Mouse (Mus musculus) midbrain, embryonic 14.5 days (tissue): ENCODE results near the gene Gm11444. TPM values are rescaled to one million over a fixed set of nuclear protein-coding genes. Genes with fewer than 3 reads are reported as not detected.
A peak's percentile ranks its signal among the peaks of the same experiment; 100 is the strongest.

Source experiments
- ATAC-seq: fragments of 200-750 bp; cut with Nextera tagmentation; 2 replicates; pipeline ENCODE4 v1.8.0; 2017; ENCODE audit warnings: moderate number of reproducible peaks, moderate library complexity; ENCODE audit not compliant: low FRiP score, low TSS enrichment
- DNase-seq: peaks from one replicate; pipeline ENCODE4 v3.0.0-alpha.2; 2015
- H3K27ac ChIP-seq: fragments of 300-500 bp; sonication (generic); replicated peaks from 2 replicates; pipeline ENCODE4 v1.5.1; 2014; ENCODE audit warnings: mild to moderate bottlenecking, low read depth, low read length, moderate library complexity
- H3K27me3 ChIP-seq: fragments of 300-500 bp; sonication (generic); 2 replicates; pipeline ENCODE4 v1.6.1; 2014; ENCODE audit warnings: low read length, control low read depth, mixed read lengths; ENCODE audit not compliant: control insufficient read depth, insufficient read depth
- H3K36me3 ChIP-seq: fragments of 300-500 bp; sonication (generic); 2 replicates; pipeline ENCODE4 v1.6.1; 2014; ENCODE audit warnings: low read length, control low read depth; ENCODE audit not compliant: control insufficient read depth, insufficient read depth
- H3K4me1 ChIP-seq: fragments of 300-500 bp; sonication (generic); 2 replicates; pipeline ENCODE4 v1.6.1; 2014; ENCODE audit warnings: mild to moderate bottlenecking, antibody characterized with exemption, low read length, control low read depth; ENCODE audit not compliant: control insufficient read depth, insufficient read depth
- H3K4me2 ChIP-seq: fragments of 300-500 bp; sonication (generic); 2 replicates; pipeline ENCODE4 v1.6.1; 2014; ENCODE audit warnings: mild to moderate bottlenecking, low read length, moderate library complexity
- H3K4me3 ChIP-seq: fragments of 300-500 bp; sonication (generic); replicated peaks from 2 replicates; pipeline ENCODE4 v1.5.1; 2014; ENCODE audit warnings: low read depth, low read length
- H3K9ac ChIP-seq: fragments of 300-500 bp; sonication (generic); replicated peaks from 2 replicates; pipeline ENCODE4 v1.6.1; 2014; ENCODE audit warnings: mild to moderate bottlenecking, low read length, moderate library complexity
- H3K9me3 ChIP-seq: fragments of 300-500 bp; sonication (generic); 2 replicates; pipeline ENCODE4 v1.6.1; 2016; ENCODE audit warnings: low read length, control low read depth, mixed read lengths; ENCODE audit not compliant: control insufficient read depth
- WGBS: fragments of 180-500 bp; shearing (Covaris S2); extraction: QIAGEN DNeasy Blood & Tissue Kit; methylation state at CpG from one replicate; pipeline ENCODE4 v1.1.7; 2014; 5-methylcytosine and 5-hydroxymethylcytosine counted together
- polyA plus RNA-seq: library from polyadenylated mRNA; unstranded; fragments of >200 nt; fragmentation: Nextera tagmentation; extraction: Ambion mirVana; gene quantifications from 2 replicates; pipeline ENCODE4 v1.2.1, GENCODE M21; 2014

Gm11444 gene
- polyA plus RNA-seq, 1 experiment from 2014 or later, result not detected

DNA sequence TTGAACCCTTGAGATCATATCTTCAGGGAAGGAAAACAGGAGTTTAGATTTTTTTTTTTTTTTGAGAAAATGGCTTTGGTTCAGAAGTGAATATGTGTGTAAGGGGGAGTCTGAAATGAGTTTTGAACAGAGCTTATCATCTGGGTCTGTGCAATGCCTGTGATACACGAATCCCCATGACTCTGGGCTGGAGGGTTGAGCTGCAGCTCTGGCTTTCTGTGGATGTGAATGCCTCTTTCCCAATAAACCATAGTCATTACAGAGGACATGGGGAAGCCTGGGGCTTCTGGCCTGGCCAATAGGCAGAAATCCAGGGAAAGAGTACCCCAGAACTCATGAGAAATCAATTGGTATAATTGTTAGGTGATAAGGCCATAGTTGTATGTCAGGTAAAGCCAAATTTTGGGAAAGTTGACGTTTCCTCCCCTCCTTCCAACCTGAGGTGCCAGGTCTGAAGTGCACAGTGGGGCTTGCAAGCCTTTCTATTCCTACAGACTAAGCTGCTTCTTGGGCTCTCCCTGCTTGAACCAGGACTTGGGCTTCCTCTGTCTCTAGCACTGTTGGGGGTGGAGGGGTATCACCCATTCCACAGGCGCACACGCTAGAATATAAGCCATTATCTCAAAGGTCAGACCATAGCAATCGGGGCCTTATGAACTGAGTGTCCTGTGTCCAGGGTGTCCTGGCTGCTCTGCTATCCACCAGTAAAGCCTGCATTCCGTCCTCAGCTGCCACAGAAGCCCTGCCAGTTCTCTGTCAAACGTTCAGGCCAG lies 10.7 kb downstream of the Gm11444 start:
- peaks cover 10% of the 10 kb centered on the region; the same call in 1 of the 2 replicates for H3K4me1 ChIP-seq
- no peak overlapping the region for H3K27ac ChIP-seq
- no peaks in the 10 kb centered on the region for H3K36me3 ChIP-seq
- no peak for DNase-seq
- 3% methylated on average over 7 of the region's 7 CpGs for WGBS
- no peak overlapping the region for H3K4me3 ChIP-seq
- peaks cover 100% of the 10 kb centered on the region for H3K27me3 ChIP-seq
- H3K9ac ChIP-seq, result no peak overlapping the region
- ATAC-seq, result no peak
- no peak overlapping the region for H3K4me2 ChIP-seq
- no peaks in the 10 kb centered on the region for H3K9me3 ChIP-seq

DNA sequence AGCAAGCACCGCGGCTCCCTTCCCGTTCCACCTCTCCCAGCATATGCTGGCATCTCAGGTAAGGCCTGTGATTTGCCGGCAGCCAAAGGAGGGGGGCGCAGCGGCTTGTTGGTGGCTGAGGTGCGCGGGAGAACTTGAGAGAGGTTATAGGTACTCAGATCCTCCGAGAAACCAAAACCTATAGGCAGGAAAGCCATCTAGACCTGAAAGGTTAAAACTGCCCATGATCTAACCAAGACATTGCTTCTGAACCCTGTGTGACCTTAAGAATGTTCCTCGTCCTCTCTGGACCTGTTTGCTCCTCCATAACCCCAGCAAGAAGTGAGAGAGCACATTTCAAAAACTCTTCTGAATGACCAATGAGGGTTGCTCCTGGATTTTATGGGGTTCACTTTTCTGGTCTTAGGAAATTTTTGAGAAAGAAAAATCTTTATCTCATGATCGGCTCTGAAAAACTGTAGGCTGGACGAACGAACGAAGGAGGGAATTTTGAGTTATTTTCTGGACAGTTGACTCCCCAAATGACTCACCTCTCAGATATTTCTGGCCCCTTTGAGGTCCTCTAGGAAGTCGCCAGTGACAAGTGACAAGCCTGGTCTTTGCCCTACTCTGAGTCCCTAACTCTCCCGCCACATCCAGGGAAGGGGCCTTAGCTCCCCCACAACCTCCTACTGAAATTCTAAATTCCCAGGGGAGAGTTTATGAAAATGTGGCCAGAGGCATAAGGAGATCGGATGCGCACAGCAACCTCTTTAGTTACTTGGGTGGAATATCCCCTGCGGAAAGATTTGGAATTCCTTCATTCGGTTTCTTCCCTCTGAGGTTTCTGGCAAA lies 11.5 kb downstream of the Gm11444 start:
- no peak for ATAC-seq
- Histone ChIP-seq H3K9ac (no peak overlapping the region), H3K4me2 (no peak overlapping the region), H3K4me1 (0 out of 2 replicates have a peak, but pooled peaks cover 4% of the 10 kb centered on the region), H3K4me3 (0 out of 2 replicates have a peak overlapping the region, but pooled peaks have one; percentile 14), H3K27ac (no peak overlapping the region), H3K9me3 (no peaks in the 10 kb centered on the region), H3K36me3 (no peaks in the 10 kb centered on the region), H3K27me3 (peaks cover 98% of the 10 kb centered on the region)
- DNase-seq, result no peak
- 2% methylated on average over 20 of the region's 20 CpGs for WGBS

DNA sequence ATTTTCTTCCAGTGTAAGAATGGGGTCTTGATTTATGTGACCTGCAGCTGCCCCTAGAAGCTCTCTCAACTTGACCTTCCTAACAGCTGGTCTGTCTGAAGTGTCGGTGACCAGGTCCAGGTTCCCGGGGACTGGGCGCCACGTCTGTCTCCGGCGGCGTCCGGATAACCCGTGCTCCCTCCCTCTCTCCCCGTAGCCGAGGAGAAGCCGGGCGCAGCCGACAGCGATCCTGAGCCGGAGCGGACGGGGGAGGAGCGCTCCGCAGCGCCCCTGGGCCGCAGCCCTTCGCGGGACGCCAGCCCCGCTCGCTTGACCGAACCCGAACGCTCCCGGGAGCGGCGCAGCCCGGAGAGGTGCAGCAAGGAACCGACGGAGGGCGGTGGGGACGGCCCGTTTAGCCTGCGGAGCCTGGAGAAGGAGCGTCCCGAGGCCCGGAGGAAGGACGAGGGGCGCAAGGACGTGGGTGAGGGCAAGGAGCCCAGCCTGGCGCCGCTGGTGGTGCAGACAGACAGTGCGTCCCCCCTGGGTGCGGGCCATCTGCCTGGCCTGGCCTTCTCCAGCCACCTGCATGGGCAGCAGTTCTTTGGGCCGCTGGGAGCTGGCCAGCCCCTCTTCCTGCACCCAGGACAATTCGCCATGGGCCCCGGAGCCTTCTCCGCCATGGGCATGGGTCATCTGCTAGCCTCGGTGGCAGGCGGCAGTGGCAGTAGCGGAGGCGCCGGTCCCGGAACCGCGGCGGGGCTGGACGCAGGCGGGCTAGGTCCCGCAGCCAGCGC lies 12.3 kb downstream of the Gm11444 start:
- ATAC-seq (no peak), DNase-seq (peak; percentile 41)
- H3K4me1 ChIP-seq, result peaks cover 9% of the 10 kb centered on the region; the same call in 1 of the 2 replicates
- H3K27me3 ChIP-seq, result peaks cover 90% of the 10 kb centered on the region
- peak overlapping the region; percentile 16; the same call in 1 of the 2 replicates for H3K9ac ChIP-seq
- H3K4me2 ChIP-seq, result peak overlapping the region; percentile 24; the same call in 1 of the 2 replicates
- H3K36me3 ChIP-seq, result no peaks in the 10 kb centered on the region
- H3K4me3 ChIP-seq, result peak overlapping the region; percentile 14; the same call in 1 of the 2 replicates
- H3K27ac ChIP-seq, result no peak overlapping the region
- 1% methylated on average over 67 of the region's 67 CpGs for WGBS
- no peaks in the 10 kb centered on the region for H3K9me3 ChIP-seq

DNA sequence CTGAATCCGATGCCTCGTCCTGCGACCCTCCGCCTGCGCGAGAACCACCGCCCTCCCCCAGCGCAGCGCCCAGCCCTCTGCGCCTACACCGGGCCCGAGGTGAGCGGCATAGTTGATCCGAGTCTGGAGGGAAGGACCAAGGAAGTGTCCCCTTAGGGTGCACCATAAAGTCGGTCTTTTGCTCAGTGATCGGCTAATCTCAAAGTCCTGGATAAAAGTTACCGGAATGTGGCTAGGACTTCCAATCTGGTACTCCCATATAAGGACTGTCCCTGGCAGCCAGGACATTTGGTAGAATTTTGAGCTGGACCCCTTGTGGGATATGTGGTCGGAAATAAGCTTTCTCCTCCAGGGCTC lies 12.9 kb downstream of the Gm11444 start:
- Histone ChIP-seq H3K36me3 (no peaks in the 10 kb centered on the region), H3K4me2 (no peak overlapping the region), H3K27ac (no peak overlapping the region), H3K9ac (no peak overlapping the region), H3K4me1 (peaks cover 14% of the 10 kb centered on the region; the same call in 1 of the 2 replicates), H3K27me3 (peaks cover 87% of the 10 kb centered on the region), H3K4me3 (no peak overlapping the region), H3K9me3 (no peaks in the 10 kb centered on the region)
- peak; percentile 35 for DNase-seq
- no peak for ATAC-seq
- under 1% methylated on average over 18 of the region's 18 CpGs for WGBS

DNA sequence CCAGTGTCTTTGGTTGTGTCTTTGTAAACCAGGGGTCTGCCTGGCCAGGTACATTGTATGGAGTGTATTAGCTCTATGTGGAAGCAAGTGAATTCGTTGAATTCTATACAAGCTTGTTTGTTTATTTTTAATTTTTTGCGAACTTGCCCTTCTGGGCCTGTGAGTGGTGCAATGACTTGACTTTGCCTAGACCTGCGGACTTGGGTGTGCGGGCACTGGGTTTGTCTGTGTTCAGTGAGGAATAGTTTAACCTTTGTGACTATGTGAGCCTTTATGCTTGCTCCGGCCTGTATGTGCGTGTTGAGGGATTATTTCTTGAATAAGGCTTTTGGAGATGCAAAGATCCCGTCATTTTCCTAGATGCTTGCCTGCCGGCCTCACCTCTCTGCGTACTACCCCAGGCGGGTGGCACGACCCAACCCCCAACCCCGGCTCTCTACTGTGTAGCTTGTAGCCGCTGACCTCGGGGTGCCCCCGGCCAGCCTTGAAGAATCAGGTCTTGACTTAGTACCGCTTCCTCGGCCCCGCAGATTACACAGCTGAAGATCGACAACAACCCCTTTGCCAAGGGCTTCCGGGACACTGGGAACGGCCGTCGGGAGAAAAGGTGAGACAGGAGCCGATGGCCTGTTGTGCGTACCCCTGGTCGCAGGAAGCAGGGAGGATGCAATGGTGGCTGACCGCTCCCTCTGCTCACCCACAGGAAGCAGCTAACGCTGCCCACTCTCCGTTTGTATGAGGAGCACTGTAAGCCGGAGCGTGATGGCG lies 13.4 kb downstream of the Gm11444 start:
- Histone ChIP-seq H3K9me3 (no peaks in the 10 kb centered on the region), H3K4me2 (no peak overlapping the region), H3K27ac (no peak overlapping the region), H3K36me3 (no peaks in the 10 kb centered on the region), H3K9ac (no peak overlapping the region), H3K4me1 (peaks cover 16% of the 10 kb centered on the region; the same call in 1 of the 2 replicates), H3K27me3 (peaks cover 87% of the 10 kb centered on the region), H3K4me3 (no peak overlapping the region)
- DNase-seq (peak; percentile 36), ATAC-seq (no peak)
- 1% methylated on average over 32 of the region's 32 CpGs for WGBS

DNA sequence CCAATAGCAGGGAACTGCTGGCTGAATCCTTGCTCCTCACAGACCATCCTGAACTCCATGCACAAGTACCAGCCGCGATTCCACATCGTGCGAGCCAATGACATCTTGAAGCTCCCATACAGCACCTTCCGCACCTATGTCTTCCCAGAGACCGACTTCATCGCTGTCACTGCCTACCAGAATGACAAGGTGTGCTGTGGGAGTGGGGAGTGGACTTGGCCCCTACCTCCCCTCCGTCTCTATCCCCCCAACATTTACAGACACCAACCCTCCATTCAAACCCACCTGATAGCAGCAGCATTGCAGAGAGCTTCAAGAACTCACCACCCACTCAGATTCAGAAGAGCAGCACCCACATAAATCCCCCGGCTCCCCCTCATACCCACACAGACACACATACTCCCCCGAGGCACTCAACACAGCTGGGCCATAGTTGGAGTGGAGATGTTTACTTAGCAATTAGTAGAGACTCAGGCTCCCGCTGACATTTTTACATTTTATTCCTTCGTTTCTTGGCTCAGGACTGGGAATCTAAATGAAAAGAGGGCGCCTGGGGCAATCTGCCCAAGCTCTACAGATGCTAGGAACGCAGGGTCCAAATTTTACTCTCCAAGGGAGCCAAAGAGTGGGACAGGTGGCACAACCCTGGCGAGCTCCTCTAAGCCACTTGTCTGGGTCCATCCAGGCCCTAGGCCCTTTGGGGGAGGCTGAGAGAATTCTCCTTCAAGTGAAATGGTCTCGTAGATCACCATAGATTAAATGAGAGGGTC lies 14.2 kb downstream of the Gm11444 start:
- no peak overlapping the region for H3K9ac ChIP-seq
- H3K4me3 ChIP-seq, result no peak overlapping the region
- H3K9me3 ChIP-seq, result no peaks in the 10 kb centered on the region
- peaks cover 86% of the 10 kb centered on the region for H3K27me3 ChIP-seq
- no peak overlapping the region for H3K4me2 ChIP-seq
- no peaks in the 10 kb centered on the region for H3K36me3 ChIP-seq
- peaks cover 14% of the 10 kb centered on the region; the same call in 1 of the 2 replicates for H3K4me1 ChIP-seq
- ATAC-seq (no peak), DNase-seq (peak; percentile 42)
- 2% methylated on average over 16 of the region's 16 CpGs for WGBS
- no peak overlapping the region for H3K27ac ChIP-seq

DNA sequence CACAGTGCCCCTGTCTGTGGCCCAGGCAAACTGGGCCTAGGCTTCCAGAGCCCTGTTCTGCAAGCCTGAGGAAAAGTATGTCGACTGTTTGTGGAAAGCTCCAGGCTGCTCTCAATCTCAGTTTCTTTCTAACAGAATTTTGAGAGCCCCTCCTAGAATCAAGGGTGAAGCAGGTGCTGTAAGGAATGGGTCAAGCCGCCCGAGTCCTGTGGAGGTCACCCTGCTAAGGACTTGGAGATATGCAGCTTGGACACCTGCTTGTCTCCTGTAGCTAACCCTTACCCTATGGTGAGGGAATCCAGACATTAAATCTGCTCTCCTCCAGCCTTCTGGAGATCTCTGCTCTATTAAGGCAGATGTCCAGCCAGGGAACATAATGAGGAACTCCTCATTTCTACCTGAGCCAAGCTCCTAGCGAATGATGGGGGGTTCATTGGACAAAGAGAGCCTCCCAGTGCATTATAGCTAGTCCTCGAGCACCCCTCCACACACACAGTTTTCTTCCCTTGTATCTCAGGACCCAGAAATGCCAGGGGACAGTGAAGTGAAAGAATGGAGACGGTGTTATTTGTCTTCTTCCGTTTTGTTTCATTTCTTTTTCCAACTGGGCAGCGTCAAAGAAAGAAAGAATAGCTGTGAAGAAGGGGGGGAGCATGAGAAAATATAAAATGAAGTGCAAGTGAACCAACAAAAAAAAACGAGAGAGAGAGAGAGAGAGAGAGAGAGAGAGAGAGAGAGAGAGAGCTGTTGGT lies 15.0 kb downstream of the Gm11444 start:
- no peak for ATAC-seq
- no peak for DNase-seq
- no peak overlapping the region for H3K4me3 ChIP-seq
- no peak overlapping the region for H3K4me2 ChIP-seq
- no peaks in the 10 kb centered on the region for H3K36me3 ChIP-seq
- no peak overlapping the region for H3K9ac ChIP-seq
- peaks cover 15% of the 10 kb centered on the region; the same call in 1 of the 2 replicates for H3K4me1 ChIP-seq
- no peak overlapping the region for H3K27ac ChIP-seq
- H3K27me3 ChIP-seq, result peaks cover 85% of the 10 kb centered on the region
- H3K9me3 ChIP-seq, result no peaks in the 10 kb centered on the region
- WGBS, result 3% methylated on average over 9 of the region's 9 CpGs
